Mouse (Mus musculus) limb, embryonic 14.5 days (tissue): ENCODE measurements at regions not wholly inside any gene's neighbourhood (a gene's known extent, or its start where the extent isn't known, plus 50 kb on each side); places are given as distances from the start of the nearest gene placed in this dataset.

Experiments used
- ATAC-seq: fragments of 200-750 bp; cut with Nextera tagmentation; 2 replicates; pipeline ENCODE4 v1.8.0; 2017; ENCODE audit warnings: low read depth, moderate number of reproducible peaks, moderate TSS enrichment; ENCODE audit not compliant: low FRiP score
- DNase-seq: peaks from one replicate; pipeline ENCODE4 v3.0.0-alpha.2; 2015; ENCODE audit warnings: low spot score
- H3K27ac ChIP-seq: fragments of 300-500 bp; sonication (generic); replicated peaks from 2 replicates; pipeline ENCODE4 v1.5.1; 2014; ENCODE audit warnings: low read depth, mild to moderate bottlenecking, low read length, moderate library complexity, mixed read lengths
- H3K27me3 ChIP-seq: fragments of 300-500 bp; sonication (generic); 2 replicates; pipeline ENCODE4 v1.6.1; 2014; ENCODE audit warnings: low read length, mixed read lengths; ENCODE audit not compliant: control insufficient read depth, insufficient read depth
- H3K36me3 ChIP-seq: fragments of 300-500 bp; sonication (generic); 2 replicates; pipeline ENCODE4 v1.6.1; 2014; ENCODE audit warnings: mild to moderate bottlenecking, low read length, moderate library complexity, mixed read lengths; ENCODE audit not compliant: control insufficient read depth, insufficient read depth
- H3K4me1 ChIP-seq: fragments of 300-500 bp; sonication (generic); 2 replicates; pipeline ENCODE4 v1.6.1; 2014; ENCODE audit warnings: antibody characterized with exemption, low read length, mixed read lengths; ENCODE audit not compliant: control insufficient read depth, insufficient read depth
- H3K4me2 ChIP-seq: fragments of 300-500 bp; sonication (generic); replicated peaks from 2 replicates; pipeline ENCODE4 v1.6.1; 2014; ENCODE audit warnings: low read depth, mild to moderate bottlenecking, low read length, moderate library complexity; ENCODE audit not compliant: severe bottlenecking
- H3K4me3 ChIP-seq: fragments of 300-500 bp; sonication (generic); replicated peaks from 2 replicates; pipeline ENCODE4 v1.5.1; 2014; ENCODE audit warnings: low read length
- H3K9ac ChIP-seq: fragments of 300-500 bp; sonication (generic); 2 replicates; pipeline ENCODE4 v1.6.1; 2014; ENCODE audit warnings: mild to moderate bottlenecking, low read depth, low read length, moderate library complexity; ENCODE audit not compliant: severe bottlenecking
- H3K9me3 ChIP-seq: fragments of 300-500 bp; sonication (generic); 2 replicates; pipeline ENCODE4 v1.6.1; 2016; ENCODE audit warnings: low read length; ENCODE audit not compliant: control insufficient read depth
- POLR2A ChIP-seq: fragments of 200-500 bp; IDR thresholded peaks from 2 replicates; pipeline ENCODE4 v1.8.0; 2012; ENCODE audit warnings: inconsistent platforms, mild to moderate bottlenecking, moderate library complexity, borderline replicate concordance; ENCODE audit not compliant: insufficient read depth, insufficient read length; ENCODE audit errors: extremely low read depth
- WGBS: fragments of 180-500 bp; shearing (Covaris S2); extraction: QIAGEN DNeasy Blood & Tissue Kit; methylation state at CpG from one replicate; pipeline ENCODE4 v1.1.7; 2014; 5-methylcytosine and 5-hydroxymethylcytosine counted together

DNA sequence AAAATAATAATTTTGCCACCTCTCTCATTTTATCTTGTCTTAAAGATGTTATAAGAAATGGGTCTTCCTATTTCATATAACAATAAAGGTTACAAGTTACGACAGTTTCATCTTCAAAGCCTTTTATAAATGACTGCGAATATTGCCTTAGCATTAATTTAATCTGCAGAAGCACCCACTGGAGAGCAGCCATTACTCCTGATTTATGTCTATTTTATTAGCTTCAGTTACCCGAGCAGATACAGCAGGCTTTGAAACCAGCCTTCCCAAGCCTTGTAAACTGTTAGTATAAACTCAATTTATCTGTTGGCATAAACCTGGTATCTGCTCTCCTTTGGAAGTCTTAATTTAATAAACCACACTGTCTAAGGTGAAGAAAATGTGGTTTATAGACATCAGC lies 2851.6 kb upstream of the Gm6569 start:
- H3K9me3 ChIP-seq: no peaks in the 10 kb centered on the region
- no peaks in the 10 kb centered on the region for H3K27me3 ChIP-seq
- no peaks in the 10 kb centered on the region for H3K36me3 ChIP-seq
- H3K4me2 ChIP-seq: no peak overlapping the region
- TF ChIP-seq POLR2A: no peak
- 56% methylated on average over 3 of the region's 3 CpGs for WGBS
- no peak overlapping the region for H3K9ac ChIP-seq
- DNase-seq: no peak
- no peaks in the 10 kb centered on the region for H3K4me1 ChIP-seq
- no peak overlapping the region for H3K4me3 ChIP-seq
- H3K27ac ChIP-seq: no peak overlapping the region
- no peak for ATAC-seq

DNA sequence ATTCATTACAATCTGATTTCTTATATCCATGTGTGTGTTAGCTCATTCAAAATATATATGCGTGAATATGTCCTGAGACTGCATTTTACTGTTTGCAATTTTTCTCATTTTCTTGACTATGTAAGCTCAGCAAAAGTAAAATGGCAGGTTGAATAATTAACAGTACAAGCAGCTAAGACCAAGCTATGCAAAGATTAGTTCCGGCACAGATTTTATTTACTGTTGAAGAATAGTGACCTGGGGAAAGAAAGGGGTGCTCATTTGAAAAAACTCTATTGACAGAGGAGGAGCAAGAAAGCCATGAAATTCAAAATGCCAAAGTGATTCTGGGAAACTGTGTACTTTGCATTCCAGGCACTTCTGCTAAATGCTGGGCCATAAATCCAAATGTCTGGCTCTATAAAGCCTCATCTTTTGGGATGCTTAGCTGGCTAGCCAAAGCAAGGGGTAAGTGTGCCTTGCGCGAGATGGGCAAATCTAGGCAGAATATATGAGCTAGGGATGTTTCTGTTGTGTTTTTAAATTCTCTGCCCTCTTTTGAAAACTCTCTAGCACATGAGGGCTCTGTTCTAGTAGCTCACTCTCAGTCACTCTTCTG lies 2846.3 kb upstream of the Gm6569 start:
- no peak overlapping the region for H3K27ac ChIP-seq
- H3K4me1 ChIP-seq: no peaks in the 10 kb centered on the region
- H3K9ac ChIP-seq: no peak overlapping the region
- 75% methylated on average over 4 of the region's 4 CpGs for WGBS
- H3K9me3 ChIP-seq: no peaks in the 10 kb centered on the region
- H3K4me2 ChIP-seq: no peak overlapping the region
- no peak for TF ChIP-seq POLR2A
- no peak for DNase-seq
- H3K4me3 ChIP-seq: no peak overlapping the region
- no peaks in the 10 kb centered on the region for H3K27me3 ChIP-seq
- no peak for ATAC-seq
- no peaks in the 10 kb centered on the region for H3K36me3 ChIP-seq

DNA sequence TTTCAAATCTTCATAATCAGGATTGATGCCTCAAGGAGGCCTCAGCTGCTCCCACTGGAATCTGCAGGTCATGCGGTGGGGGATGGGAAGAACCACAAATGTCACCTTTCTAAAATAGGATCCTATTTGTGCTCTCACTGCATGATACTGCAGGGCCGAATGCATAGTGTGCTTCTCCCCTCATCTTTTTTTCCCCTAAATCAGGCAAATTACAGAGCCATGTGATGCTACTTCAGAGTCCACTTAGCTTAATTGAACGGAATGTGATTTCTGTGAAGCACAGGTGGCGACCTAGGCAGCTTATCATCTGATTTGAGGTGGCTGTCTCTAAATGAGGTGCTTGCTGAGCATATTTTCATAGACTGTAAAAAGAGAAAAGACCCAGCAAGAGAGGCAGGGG lies 2841.0 kb upstream of the Gm6569 start:
- Histone ChIP-seq H3K27me3 (no peaks in the 10 kb centered on the region), H3K4me1 (no peaks in the 10 kb centered on the region), H3K9ac (no peak overlapping the region), H3K27ac (no peak overlapping the region), H3K36me3 (no peaks in the 10 kb centered on the region), H3K4me2 (no peak overlapping the region), H3K9me3 (no peaks in the 10 kb centered on the region), H3K4me3 (no peak overlapping the region)
- no peak for TF ChIP-seq POLR2A
- no peak for ATAC-seq
- DNase-seq: no peak
- 71% methylated on average over 4 of the region's 4 CpGs for WGBS

DNA sequence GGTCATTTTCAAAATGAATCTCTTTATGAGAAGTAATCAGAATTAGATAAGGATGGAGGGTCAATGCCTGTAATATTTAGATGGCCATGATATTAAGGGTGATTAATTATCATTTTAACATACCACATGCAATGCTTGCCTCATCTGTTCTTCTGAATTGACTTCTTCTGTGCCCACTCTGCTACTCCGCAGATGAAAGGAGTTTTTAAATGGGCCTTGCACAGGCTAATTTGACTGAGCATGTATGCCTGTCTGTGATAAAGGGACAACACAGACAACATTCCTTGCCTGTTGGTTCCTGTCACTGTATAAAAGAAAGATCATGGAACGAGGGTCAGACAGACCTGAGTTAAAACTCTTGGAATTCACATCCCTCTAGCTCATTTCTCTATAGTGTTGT lies 2824.0 kb upstream of the Gm6569 start:
- H3K4me2 ChIP-seq: no peak overlapping the region
- H3K4me1 ChIP-seq: no peaks in the 10 kb centered on the region
- no peaks in the 10 kb centered on the region for H3K27me3 ChIP-seq
- no peak overlapping the region for H3K27ac ChIP-seq
- ATAC-seq (no peak), DNase-seq (no peak)
- no peak for TF ChIP-seq POLR2A
- H3K9me3 ChIP-seq: no peaks in the 10 kb centered on the region
- no peak overlapping the region for H3K9ac ChIP-seq
- H3K36me3 ChIP-seq: no peaks in the 10 kb centered on the region
- no peak overlapping the region for H3K4me3 ChIP-seq
- WGBS: 65% methylated on average over 2 of the region's 2 CpGs

DNA sequence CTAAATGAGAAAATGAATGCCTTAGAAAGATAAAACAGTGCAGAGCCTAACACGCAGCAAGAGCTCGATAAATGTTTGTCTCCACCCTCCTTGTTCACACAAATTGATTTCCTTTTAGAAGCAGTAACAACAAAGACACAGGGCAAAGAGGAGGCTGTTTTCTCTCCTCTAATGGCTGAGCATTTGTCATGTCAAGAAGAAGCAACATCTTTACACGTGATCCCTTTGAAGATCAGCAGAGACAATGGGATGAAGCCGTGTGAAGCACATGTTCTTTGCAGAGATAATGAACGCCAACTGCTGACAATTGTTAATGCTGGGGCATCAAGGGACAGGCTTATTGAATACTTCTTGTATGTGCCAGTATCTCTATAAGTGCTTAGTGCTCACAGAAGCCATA lies 2823.6 kb upstream of the Gm6569 start:
- 60% methylated on average over 5 of the region's 5 CpGs for WGBS
- DNase-seq (no peak), ATAC-seq (no peak)
- no peaks in the 10 kb centered on the region for H3K36me3 ChIP-seq
- no peaks in the 10 kb centered on the region for H3K9me3 ChIP-seq
- no peak overlapping the region for H3K9ac ChIP-seq
- no peak overlapping the region for H3K27ac ChIP-seq
- no peak overlapping the region for H3K4me2 ChIP-seq
- no peaks in the 10 kb centered on the region for H3K4me1 ChIP-seq
- no peak overlapping the region for H3K4me3 ChIP-seq
- no peaks in the 10 kb centered on the region for H3K27me3 ChIP-seq
- TF ChIP-seq POLR2A: no peak
